Mouse (Mus musculus) liver, adult 10 weeks (tissue): Measurements from ENCODE around the gene Olfr122. TPM values are rescaled to one million over a fixed set of nuclear protein-coding genes. Genes with fewer than 3 reads are reported as not detected.

ENCODE experiments used
- polyA plus RNA-seq: library from polyadenylated mRNA; stranded (reverse); fragments of 350-450 nt; fragmentation: Illumina TruSeq; extraction: RNeasy Lipid Tissue Mini Kit (QIAGEN cat#74804); gene quantifications from one replicate; pipeline ENCODE4 v1.2.3, GENCODE M21; 2014; ENCODE audit warnings: low read depth, low replicate concordance

Olfr122 gene
- polyA plus RNA-seq, result not detected

GRCm38 (mm10) chr17:37768307-37768706, at the start of gene Olfr122:
Olfr122 (plus strand) TSS chr17:37768607.

GRCm38 (mm10) chr17:37721508-37721907, 46.9 kb upstream of the Olfr122 start, which contains the start of gene Olfr120:
Olfr120 (plus strand) TSS chr17:37721808.

GRCm38 (mm10) chr17:37793229-37793628, 24.8 kb downstream of the Olfr122 start, which contains the start of gene Olfr123:
Olfr123 (plus strand) TSS chr17:37793529.

GRCm38 (mm10) chr17:37799588-37799987, 31.2 kb downstream of the Olfr122 start, which contains the start of gene Olfr124:
Olfr124 (plus strand) TSS chr17:37799888.

Other genes with a start within 250 kb of the Olfr122 start
- not detected for gene Olfr112, start 199.2 kb upstream of the Olfr122 start, polyA plus RNA-seq
- gene Olfr113, start 190.9 kb upstream of the Olfr122 start, polyA plus RNA-seq, result not detected
- gene Olfr114, start 175.9 kb upstream of the Olfr122 start, polyA plus RNA-seq, result not detected
- not detected for gene Olfr115, start 141.5 kb upstream of the Olfr122 start, polyA plus RNA-seq
- not detected for gene Olfr116, start 141.4 kb upstream of the Olfr122 start, polyA plus RNA-seq
- gene Olfr117, start 104.8 kb upstream of the Olfr122 start, polyA plus RNA-seq, result not detected
- not detected for gene Olfr118, start 101.6 kb upstream of the Olfr122 start, polyA plus RNA-seq
- not detected for gene Olfr119, start 72.0 kb upstream of the Olfr122 start, polyA plus RNA-seq
- gene Olfr120, start 46.8 kb upstream of the Olfr122 start, polyA plus RNA-seq, result not detected
- not detected for gene Olfr121, start 19.8 kb upstream of the Olfr122 start, polyA plus RNA-seq
- gene Olfr123, start 24.9 kb downstream of the Olfr122 start, polyA plus RNA-seq, result not detected
- not detected for gene Olfr124, start 31.3 kb downstream of the Olfr122 start, polyA plus RNA-seq
- gene Olfr125, start 64.3 kb downstream of the Olfr122 start, polyA plus RNA-seq, result not detected
- gene Olfr126, start 78.9 kb downstream of the Olfr122 start, polyA plus RNA-seq, result not detected
- not detected for gene Olfr127, start 131.8 kb downstream of the Olfr122 start, polyA plus RNA-seq
- gene Olfr128, start 151.9 kb downstream of the Olfr122 start, polyA plus RNA-seq, result not detected
- not detected for gene Olfr761, start 184.5 kb downstream of the Olfr122 start, polyA plus RNA-seq